Mouse (Mus musculus): Measurements from ENCODE around the gene Mak. TPM values are rescaled to one million over a fixed set of nuclear protein-coding genes. Genes with fewer than 3 reads are reported as not detected.

Mak gene
- polyA plus RNA-seq, 1 experiment from 2014 or later = 0.37 TPM

- 77% methylated on average over 3 of the region's 3 CpGs for WGBS
Observed at GRCm38 (mm10) chr13:41110935-41111334, 31.4 kb upstream of the Mak start, which contains the start of gene Gcm2. Gcm2 (minus strand) TSS chr13:41111035.

DNA sequence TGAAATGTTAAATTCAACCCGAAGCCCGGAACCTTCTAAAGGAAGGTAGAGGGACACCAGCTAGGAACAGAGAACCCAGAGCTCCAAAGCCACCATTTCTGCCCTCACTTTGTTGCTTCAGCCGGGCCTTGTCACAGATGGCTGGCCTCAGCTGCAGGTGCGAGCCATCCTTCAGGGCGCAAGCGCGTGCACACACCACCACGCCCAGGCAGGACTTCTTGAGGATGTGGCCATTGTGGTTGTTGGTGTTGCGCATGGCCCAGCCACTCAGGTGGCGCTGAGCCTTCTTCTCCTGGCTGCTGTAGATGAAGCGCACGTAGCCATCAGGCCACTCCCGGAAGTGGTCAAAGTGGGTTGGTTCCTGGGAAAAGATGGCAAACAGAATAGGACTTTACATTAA is 26.0 kb upstream of the Mak start:
- H3K4me2 ChIP-seq (ENCODE audit: low read length) = no peak overlapping the region
- no peaks in the 10 kb centered on the region for H3K27me3 ChIP-seq (ENCODE audit: insufficient read depth, low read length)
- no peak for ATAC-seq (replicated peaks; ENCODE audit: low FRiP score, low read depth)
- no peaks in the 10 kb centered on the region for H3K9me3 ChIP-seq (replicated peaks; ENCODE audit: low read length)
- 88% methylated on average over 13 of the region's 13 CpGs for WGBS
- no peak overlapping the region for H3K9ac ChIP-seq (ENCODE audit: low read depth, low read length)
- H3K36me3 ChIP-seq (ENCODE audit: insufficient read depth, low read length) = no peaks in the 10 kb centered on the region
- TF ChIP-seq CTCF (IDR thresholded peaks at IDR 0.05; ENCODE audit: low read depth) = no peak
- H3K4me1 ChIP-seq (replicated peaks; ENCODE audit: insufficient read depth, low read length) = no peaks in the 10 kb centered on the region
- no peak overlapping the region for H3K27ac ChIP-seq
- no peak overlapping the region for H3K4me3 ChIP-seq (replicated peaks; ENCODE audit: low read depth, low read length)
- DNase-seq (ENCODE audit: low spot score) = no peak

More at GRCm38 (mm10) chr13:41110935-41111334, 31.4 kb upstream of the Mak start, which contains the start of gene Gcm2:
- H3K36me3 ChIP-seq (ENCODE audit: insufficient read depth, low read length) = no peaks in the 10 kb centered on the region
- TF ChIP-seq CTCF (IDR thresholded peaks at IDR 0.05; ENCODE audit: low read depth) = no peak
- no peak within 1 kb of the TSS for H3K9ac ChIP-seq (ENCODE audit: low read depth, low read length)
- no peak for ATAC-seq (replicated peaks; ENCODE audit: low FRiP score, low read depth)
- no peak within 1 kb of the TSS for H3K27ac ChIP-seq
- H3K9me3 ChIP-seq (replicated peaks; ENCODE audit: low read length) = no peaks in the 10 kb centered on the region
- DNase-seq (ENCODE audit: low spot score) = no peak
- no peak within 1 kb of the TSS for H3K4me2 ChIP-seq (ENCODE audit: low read length)
- H3K27me3 ChIP-seq (ENCODE audit: insufficient read depth, low read length) = no peaks in the 10 kb centered on the region
- no peak within 1 kb of the TSS for H3K4me3 ChIP-seq (replicated peaks; ENCODE audit: low read depth, low read length)
- H3K4me1 ChIP-seq (replicated peaks; ENCODE audit: insufficient read depth, low read length) = no peaks in the 10 kb centered on the region

- Histone ChIP-seq H3K27ac (no peak overlapping the region), H3K9me3 (replicated peaks; ENCODE audit: low read length) (no peaks in the 10 kb centered on the region), H3K4me2 (ENCODE audit: low read length) (no peak overlapping the region), H3K9ac (ENCODE audit: low read depth, low read length) (no peak overlapping the region), H3K36me3 (ENCODE audit: insufficient read depth, low read length) (no peaks in the 10 kb centered on the region), H3K4me1 (replicated peaks; ENCODE audit: insufficient read depth, low read length) (no peaks in the 10 kb centered on the region), H3K4me3 (replicated peaks; ENCODE audit: low read depth, low read length) (no peak overlapping the region), H3K27me3 (ENCODE audit: insufficient read depth, low read length) (no peaks in the 10 kb centered on the region)
- no peak for TF ChIP-seq CTCF (IDR thresholded peaks at IDR 0.05; ENCODE audit: low read depth)
- no peak for ATAC-seq (replicated peaks; ENCODE audit: low FRiP score, low read depth)
- WGBS = 80% methylated on average over 12 of the region's 12 CpGs
- DNase-seq (ENCODE audit: low spot score) = no peak
Observed at GRCm38 (mm10) chr13:41103841-41104525, 24.5 kb upstream of the Mak start.

GRCm38 (mm10) chr13:41100031-41100430 is 20.5 kb upstream of the Mak start:
- H3K9ac ChIP-seq (ENCODE audit: low read depth, low read length) = no peak overlapping the region
- no peaks in the 10 kb centered on the region for H3K9me3 ChIP-seq (replicated peaks; ENCODE audit: low read length)
- no peaks in the 10 kb centered on the region for H3K4me1 ChIP-seq (replicated peaks; ENCODE audit: insufficient read depth, low read length)
- 87% methylated on average over 2 of the region's 2 CpGs for WGBS
- DNase-seq (ENCODE audit: low spot score) = no peak
- no peak overlapping the region for H3K4me3 ChIP-seq (replicated peaks; ENCODE audit: low read depth, low read length)
- no peak overlapping the region for H3K27ac ChIP-seq
- no peak overlapping the region for H3K4me2 ChIP-seq (ENCODE audit: low read length)
- no peaks in the 10 kb centered on the region for H3K27me3 ChIP-seq (ENCODE audit: insufficient read depth, low read length)
- ATAC-seq (replicated peaks; ENCODE audit: low FRiP score, low read depth) = no peak
- no peaks in the 10 kb centered on the region for H3K36me3 ChIP-seq (ENCODE audit: insufficient read depth, low read length)
- no peak for TF ChIP-seq CTCF (IDR thresholded peaks at IDR 0.05; ENCODE audit: low read depth)

- WGBS = 89% methylated on average over 15 of the region's 15 CpGs
- no peaks in the 10 kb centered on the region for H3K4me1 ChIP-seq (replicated peaks; ENCODE audit: insufficient read depth, low read length)
- H3K27me3 ChIP-seq (ENCODE audit: insufficient read depth, low read length) = no peaks in the 10 kb centered on the region
- DNase-seq (ENCODE audit: low spot score) = no peak
- H3K4me2 ChIP-seq (ENCODE audit: low read length) = no peak overlapping the region
- TF ChIP-seq CTCF (IDR thresholded peaks at IDR 0.05; ENCODE audit: low read depth) = no peak
- H3K36me3 ChIP-seq (ENCODE audit: insufficient read depth, low read length) = no peaks in the 10 kb centered on the region
- H3K4me3 ChIP-seq (replicated peaks; ENCODE audit: low read depth, low read length) = no peak overlapping the region
- no peak overlapping the region for H3K9ac ChIP-seq (ENCODE audit: low read depth, low read length)
- no peaks in the 10 kb centered on the region for H3K9me3 ChIP-seq (replicated peaks; ENCODE audit: low read length)
- ATAC-seq (replicated peaks; ENCODE audit: low FRiP score, low read depth) = no peak
- H3K27ac ChIP-seq = no peak overlapping the region
Observed at GRCm38 (mm10) chr13:41098325-41098724, 18.8 kb upstream of the Mak start.

DNA sequence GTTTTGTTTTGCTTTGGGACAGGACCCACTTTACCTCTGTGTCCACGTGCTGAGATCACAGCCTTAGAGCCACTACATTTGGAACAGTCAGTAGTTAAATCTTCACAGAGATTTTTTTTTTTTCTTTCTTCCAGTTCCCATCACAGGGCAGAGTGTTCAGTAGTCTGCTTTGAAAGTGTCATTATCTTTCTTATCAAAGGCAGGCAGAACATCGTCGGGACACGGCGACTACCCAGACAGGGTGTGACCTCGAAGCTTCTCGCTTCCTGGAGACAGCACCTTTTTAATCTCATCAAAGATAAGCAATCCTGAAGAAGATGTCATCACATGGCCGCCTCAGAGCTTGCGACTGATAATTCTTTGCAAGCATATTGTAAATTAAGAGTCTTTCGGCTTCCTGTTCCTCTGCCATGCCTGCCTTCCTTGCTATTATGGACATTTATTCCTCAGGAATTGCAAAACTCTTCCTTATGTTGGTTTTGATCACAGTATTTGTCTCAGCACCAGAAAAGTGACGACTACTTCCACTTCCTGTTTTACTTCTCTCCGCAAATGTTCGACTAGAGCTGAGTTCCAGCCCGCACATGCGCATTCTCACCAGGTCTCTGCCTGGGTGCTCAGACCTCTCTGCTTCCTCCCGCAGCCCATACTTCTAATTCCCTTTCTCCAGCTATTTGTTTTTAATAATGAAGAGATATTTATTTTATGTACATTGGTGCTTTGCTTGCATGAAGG is 18.0 kb upstream of the Mak start:
- TF ChIP-seq CTCF (IDR thresholded peaks at IDR 0.05; ENCODE audit: low read depth) = no peak
- H3K4me3 ChIP-seq (replicated peaks; ENCODE audit: low read depth, low read length) = no peak overlapping the region
- ATAC-seq (replicated peaks; ENCODE audit: low FRiP score, low read depth) = no peak
- no peak overlapping the region for H3K4me2 ChIP-seq (ENCODE audit: low read length)
- H3K27me3 ChIP-seq (ENCODE audit: insufficient read depth, low read length) = no peaks in the 10 kb centered on the region
- DNase-seq (ENCODE audit: low spot score) = no peak
- WGBS = 75% methylated on average over 16 of the region's 16 CpGs
- no peak overlapping the region for H3K27ac ChIP-seq
- no peaks in the 10 kb centered on the region for H3K4me1 ChIP-seq (replicated peaks; ENCODE audit: insufficient read depth, low read length)
- H3K9ac ChIP-seq (ENCODE audit: low read depth, low read length) = no peak overlapping the region
- no peaks in the 10 kb centered on the region for H3K9me3 ChIP-seq (replicated peaks; ENCODE audit: low read length)
- H3K36me3 ChIP-seq (ENCODE audit: insufficient read depth, low read length) = no peaks in the 10 kb centered on the region
